Mouse (Mus musculus) thymus, adult 18-20 months (tissue): ENCODE results near the gene Prtn3.

Source experiments
- DNase-seq, 2 experiments: peaks; one replicate each; pipeline ENCODE4 v3.0.0; 2022; ENCODE audit warnings: mixed read lengths in 2 of 2

Gene Prtn3

GRCm38 (mm10) chr10:79912412-79912811 lies 38.1 kb downstream of the Prtn3 start:
- DNase-seq, result no peak

- DNase-seq, result no peak
Measured at GRCm38 (mm10) chr10:79914131-79914947, 40.1 kb downstream of the Prtn3 start.

- DNase-seq, result no peak
Measured at GRCm38 (mm10) chr10:79914948-79915596, 40.8 kb downstream of the Prtn3 start.

GRCm38 (mm10) chr10:79916081-79916480 lies 41.8 kb downstream of the Prtn3 start:
- DNase-seq, result no peak

GRCm38 (mm10) chr10:79916808-79917531 lies 42.7 kb downstream of the Prtn3 start, which contains the start of gene Kiss1r:
Gene Kiss1r (plus strand): TSS chr10:79916971.
- DNase-seq, result peak; percentile 75 to 81

GRCm38 (mm10) chr10:79917532-79918100 lies 43.3 kb downstream of the Prtn3 start:
- DNase-seq, result no peak

GRCm38 (mm10) chr10:79918231-79919078 lies 44.2 kb downstream of the Prtn3 start:
- DNase-seq, result no peak

- no peak for DNase-seq
Measured at GRCm38 (mm10) chr10:79919251-79919849, 45.1 kb downstream of the Prtn3 start.

- no peak for DNase-seq
Measured at GRCm38 (mm10) chr10:79920056-79920890, 46.0 kb downstream of the Prtn3 start.

GRCm38 (mm10) chr10:79920958-79921535 lies 46.8 kb downstream of the Prtn3 start, which contains the start of gene R3hdm4:
Gene R3hdm4 (minus strand): TSS chr10:79921208.
- no peak for DNase-seq

GRCm38 (mm10) chr10:79921572-79921971 lies 47.3 kb downstream of the Prtn3 start:
- DNase-seq, result no peak

GRCm38 (mm10) chr10:79924998-79925784 lies 50.9 kb downstream of the Prtn3 start:
- DNase-seq, result peak; percentile 80 to 82

GRCm38 (mm10) chr10:79925785-79926490 lies 51.7 kb downstream of the Prtn3 start:
- DNase-seq, result no peak

GRCm38 (mm10) chr10:79926491-79927323 lies 52.4 kb downstream of the Prtn3 start, which contains the start of gene Arid3a:
Gene Arid3a (plus strand): TSS chr10:79927043.
- peak; percentile 79 to 85 for DNase-seq

GRCm38 (mm10) chr10:79927324-79928029 lies 53.2 kb downstream of the Prtn3 start:
- DNase-seq, result peak; percentile 75 to 82

- DNase-seq, result no peak
Measured at GRCm38 (mm10) chr10:79928030-79928694, 53.9 kb downstream of the Prtn3 start.
